Mouse (Mus musculus) thymus, postnatal 25 days (tissue): ENCODE data around the gene Gdf15.
"Not testable (repeated sequence)": the region's sequence is repeated elsewhere in the genome, so short reads cannot be mapped to it uniquely, and the experiment has no call there.

Source experiments
- DNase-seq: peaks from one replicate; pipeline ENCODE4 v3.0.0; 2022

Gene Gdf15

DNA sequence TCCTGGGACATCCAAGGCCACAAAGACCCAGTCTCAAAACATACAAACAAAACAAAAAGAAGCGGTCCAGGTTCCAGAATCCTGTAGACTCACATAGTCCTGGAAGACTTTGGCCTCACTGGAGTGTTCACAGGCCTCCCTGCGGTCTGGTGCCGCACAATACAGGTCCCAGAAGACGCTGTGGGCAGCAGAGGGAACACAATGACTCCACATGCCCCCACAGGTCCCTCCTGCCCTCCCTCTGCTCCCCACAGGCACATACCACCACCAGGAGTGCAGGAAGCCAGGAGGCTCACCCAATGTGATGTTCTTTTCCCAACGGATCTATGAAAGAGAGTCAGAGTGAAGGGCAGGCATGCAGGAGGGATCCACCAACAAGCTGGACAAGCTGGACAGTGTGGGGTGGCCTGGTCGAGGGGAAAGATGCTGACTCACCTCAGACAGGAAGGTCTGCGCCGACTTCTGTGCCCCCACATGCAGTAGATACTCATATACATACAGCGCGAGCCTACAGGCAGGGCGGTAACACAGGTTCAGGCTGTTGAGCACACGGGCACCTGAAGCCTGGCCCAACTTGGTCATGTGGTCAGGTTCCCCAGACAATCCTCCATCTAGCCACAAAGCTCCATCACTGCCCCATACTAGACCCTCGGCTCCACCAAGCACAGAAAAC, 30.0 kb downstream of the Gdf15 start:
- no peak for DNase-seq

DNA sequence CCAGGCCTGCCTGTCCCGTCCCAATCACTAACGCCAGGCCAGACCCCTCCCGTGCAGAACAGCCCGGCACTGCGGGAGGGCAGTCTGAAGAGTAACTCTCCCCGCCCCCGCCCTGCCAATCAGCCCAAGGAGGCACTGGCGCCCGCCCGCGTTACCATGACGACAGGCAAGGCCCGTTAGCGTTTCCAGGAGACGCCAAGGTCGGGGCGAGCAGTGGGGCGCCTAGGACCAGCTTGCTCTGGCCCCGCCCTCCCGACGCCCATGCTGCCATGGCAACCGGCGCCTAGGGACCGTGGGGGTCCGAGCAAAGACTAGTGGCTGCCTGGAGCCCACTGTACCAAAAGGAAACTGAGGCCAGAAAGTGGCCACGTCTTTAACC, 31.0 kb downstream of the Gdf15 start:
- DNase-seq, result peak; percentile 64

DNA sequence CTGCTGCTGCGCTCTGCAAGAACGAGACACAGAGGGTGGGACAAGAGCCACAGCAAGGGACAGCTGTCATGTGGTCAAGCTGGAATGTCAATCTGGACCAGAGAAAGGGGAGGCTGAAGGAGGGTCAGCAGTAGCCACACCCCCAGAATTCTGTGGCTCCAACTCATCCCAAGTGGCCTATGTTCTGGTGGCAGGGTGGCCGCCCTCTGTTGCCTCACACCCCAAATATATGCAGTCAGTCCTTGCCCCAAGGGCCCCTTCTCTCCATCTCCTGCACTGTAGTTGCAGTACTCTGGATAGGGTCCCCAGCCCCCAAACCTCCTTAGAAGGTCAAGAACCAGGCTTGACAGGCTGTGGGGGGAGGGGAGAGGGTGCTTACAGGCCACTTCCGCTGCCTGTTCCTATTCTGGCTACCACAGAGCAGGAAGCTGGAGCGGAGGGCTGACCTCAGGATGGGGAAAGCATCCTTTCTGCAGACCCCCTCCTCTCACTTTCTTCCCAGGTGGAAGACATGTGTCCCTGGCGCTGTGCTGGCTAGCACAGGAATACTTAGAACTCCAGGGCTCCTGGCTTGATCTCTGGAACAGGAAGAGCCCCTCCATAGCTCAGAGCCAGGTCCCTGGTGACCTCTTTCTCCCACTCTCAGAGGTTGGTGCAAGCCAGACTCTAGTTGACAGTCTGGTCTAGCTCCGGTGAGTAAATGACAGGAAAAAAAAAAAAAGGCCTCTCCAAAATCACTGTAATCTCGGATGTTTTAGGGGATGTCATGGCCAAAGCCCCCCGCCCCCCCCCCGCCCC, 31.6 kb downstream of the Gdf15 start:
- DNase-seq, result peak; percentile 30

DNA sequence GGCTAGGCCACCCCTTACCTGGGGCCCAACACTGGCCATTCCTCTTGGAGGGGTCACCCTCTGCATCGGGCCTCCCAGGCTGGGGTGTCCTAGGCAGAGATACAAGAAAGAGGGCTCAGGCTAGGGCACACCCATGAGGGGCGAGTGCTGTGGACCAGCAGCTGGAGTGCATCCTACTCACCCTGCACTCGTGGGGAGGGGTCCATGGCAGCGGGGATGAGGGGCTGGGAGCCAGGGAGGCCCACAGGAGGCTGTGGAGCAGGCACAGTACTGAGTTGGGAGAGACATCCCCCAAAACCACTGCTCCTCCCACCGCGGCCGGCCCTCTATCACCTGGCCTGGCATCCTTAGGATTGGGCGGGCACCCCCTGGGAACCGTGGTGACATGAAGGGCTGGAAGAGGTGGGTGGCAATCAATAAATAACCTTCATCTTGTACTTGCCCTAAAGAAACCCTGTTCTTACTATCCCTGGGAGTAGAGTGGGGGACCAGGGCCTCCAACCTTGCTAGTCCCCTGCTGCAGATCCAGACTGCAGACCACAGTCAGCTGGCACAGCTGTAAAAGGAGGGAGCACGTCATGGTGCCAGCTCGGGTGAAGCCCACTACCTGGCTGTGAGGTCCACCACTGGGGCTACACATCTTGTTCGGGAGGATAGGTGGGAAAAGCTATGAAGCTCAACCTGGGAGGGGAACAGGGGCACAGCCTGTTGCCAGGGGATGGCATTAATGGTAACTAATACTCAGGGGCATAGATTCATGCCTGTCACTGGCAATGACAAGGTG, 32.6 kb downstream of the Gdf15 start:
- no peak for DNase-seq

DNA sequence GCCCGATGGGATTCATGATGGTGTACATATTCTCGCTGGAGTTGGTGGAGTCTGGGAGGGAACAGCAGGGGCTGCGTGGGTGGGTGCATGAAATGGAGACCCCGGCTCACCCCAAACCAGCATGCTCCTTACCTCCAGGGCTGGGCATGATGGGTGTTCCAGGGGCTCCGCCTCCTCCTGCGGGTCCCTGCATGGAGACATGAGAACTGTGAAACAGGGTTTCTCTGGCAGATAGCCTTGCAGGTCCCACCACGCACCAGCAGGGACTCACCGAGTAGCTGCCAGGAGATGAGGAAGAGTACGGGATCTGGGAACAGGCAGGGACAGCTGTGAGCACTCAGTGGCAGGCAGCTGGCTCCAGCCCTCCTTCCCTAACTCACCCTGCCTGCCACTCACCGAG, 33.5 kb downstream of the Gdf15 start:
- DNase-seq, result no peak

DNA sequence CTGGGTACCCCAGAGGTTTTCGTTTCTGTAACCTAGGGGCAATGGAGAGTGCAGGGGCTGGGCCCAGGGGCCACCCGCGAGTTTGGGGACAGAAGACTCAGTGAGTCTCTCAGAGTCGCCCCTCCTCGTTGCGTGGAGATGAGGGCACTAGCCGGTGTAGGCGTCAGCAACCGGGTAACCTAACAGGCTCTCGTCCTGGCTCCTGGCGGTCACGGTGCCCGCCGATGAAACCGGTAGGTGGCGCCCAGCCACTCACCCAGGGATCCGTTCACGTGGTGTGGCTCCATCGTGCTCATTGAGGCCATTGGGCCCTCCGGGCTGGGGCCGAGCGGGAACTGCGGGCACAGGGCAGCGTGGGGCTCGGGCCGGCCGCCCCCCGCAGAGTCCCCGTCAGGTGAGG, 34.0 kb downstream of the Gdf15 start:
- no peak for DNase-seq

DNA sequence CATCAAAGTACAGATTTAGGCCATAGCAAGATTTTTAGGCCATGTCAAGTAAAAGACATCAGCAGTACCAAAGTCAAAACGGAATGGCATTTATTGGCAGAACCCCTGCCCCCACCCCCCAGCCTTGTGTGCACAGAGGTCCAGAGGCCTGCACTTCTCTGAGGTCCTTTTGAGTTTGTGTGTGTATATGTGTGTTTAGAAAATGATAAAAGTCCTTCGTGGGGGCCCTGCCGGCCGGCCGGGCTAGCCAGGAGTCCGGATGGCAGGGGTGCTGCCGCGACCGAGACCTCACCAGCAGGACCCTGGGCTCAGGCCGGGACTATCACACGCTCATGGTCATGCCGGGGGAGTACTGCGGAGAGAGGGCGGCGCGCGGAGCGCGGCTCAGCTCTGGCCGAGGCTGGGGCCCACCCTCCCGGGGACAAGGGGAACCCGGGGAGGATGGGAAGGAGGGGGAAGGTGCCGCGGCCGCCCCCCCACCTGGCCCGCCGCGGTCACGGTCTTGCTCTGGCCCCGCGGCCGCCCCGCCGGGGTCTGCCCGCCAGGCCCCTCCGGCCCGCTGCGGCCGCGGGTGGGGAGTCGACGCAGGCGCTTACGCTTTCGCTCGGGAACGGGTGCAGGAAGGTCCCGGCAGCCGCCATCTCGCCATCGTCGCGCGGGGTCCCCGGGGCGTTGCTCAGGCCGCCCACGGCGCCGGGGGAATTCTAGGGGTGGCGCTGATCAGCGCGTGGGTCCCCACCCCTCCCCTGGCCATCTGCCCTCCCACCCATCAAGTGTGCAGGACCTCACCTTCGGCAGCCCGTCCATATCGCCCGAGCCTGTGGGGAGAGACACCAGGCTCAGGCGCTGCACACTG, 34.6 kb downstream of the Gdf15 start:
- no peak for DNase-seq

DNA sequence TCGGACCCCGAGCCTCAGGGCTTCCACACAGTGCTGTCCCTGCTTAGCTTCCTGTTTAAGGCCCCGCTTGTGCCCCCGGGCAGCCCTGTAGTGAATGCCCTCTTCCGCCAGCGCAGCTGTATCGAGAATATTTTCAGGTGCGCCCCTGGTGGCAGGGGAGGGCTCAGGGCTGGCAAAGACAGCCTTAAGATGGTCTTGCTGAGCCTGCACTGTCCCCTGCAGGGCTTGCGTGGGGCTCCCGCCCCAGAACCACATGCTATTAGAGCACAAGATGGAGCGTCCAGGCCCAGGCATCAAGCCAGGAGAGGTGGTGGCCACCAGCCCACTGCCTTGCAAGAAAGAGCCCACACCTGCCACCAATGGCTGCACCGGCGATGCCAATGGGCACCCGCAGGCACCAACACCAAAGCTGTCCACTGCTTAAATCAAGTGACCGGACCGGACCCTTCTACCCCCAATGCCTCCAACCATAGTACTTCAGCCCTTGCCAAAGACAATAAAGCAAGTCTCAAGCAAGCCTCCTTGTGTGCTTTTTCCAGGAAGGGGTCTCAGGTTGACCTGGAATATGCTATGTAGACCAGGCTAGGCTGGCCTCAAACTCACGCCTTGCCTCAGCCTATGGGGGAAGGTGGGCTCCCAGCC, 35.4 kb downstream of the Gdf15 start:
- DNase-seq, result peak; percentile 59

DNA sequence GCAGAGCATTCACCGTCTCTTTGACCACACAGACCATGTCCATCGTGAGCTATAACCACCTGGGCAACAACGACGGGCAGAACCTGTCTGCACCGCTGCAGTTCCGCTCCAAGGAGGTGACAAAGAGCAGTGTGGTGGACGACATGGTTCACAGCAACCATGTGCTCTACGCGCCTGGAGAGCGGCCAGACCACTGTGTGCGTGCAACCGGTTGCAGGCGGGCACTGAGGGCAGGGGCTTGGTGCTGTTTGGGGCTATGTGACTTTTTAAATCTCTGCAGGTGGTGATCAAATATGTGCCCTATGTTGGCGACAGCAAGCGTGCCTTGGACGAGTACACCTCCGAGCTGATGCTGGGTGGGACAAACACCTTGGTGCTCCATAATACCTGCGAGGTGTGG, 36.0 kb downstream of the Gdf15 start:
- DNase-seq, result no peak

DNA sequence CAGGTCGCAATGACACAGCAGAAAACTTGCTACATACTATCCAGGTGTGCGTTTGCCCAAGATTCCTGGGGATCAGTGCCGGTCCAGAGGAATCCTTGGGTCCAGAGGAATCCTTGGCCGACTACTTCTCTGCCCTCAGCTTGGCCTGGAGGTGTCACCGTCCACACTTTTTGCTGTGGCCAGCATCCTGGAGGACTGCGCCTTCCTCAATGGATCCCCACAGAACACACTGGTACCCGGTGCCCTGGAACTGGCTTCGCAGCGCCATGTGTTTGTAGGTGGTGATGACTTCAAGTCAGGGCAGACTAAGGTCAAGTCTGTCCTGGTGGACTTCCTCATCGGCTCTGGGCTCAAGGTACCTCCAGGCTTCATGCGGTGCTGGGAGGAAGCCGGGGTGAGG, 36.4 kb downstream of the Gdf15 start:
- no peak for DNase-seq

DNA sequence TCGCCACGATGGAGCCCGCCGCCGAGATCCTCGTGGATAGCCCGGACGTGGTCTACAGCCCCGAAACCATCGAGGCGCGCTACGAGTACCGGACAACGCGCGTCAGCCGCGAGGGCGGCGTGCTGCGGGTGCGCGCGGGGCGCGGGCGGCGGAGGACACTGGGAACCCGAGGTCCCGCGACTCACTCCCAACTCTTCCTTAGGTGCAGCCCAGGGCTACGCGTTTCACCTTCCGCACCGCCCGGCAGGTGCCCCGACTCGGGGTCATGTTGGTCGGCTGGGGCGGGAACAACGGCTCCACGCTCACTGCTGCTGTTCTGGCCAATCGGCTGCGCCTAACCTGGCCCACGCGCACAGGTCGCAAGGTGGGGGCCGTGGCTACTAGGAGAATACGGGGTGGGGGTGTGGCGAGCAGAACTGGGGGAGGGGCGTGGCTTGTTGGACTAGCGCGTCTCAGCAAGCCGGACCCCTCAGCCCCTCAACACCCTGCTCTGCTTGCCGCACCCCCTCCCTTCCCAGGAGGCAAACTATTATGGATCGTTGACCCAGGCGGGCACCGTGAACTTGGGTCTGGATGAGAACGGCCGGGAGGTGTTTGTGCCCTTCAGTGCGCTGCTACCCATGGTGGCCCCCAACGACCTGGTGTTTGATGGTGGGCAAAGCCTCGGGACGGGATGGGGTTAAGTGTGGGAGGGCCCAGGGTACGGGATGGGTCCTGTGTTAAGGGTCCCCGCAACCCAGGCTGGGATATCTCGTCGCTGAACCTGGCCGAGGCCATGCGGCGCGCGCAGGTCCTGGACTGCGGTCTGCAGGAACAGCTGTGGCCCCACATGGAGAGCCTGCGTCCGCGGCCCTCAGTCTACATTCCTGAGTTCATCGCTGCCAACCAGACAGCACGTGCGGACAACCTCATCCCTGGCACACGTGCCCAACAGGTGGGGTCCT, 37.4 kb downstream of the Gdf15 start:
- no peak for DNase-seq

DNA sequence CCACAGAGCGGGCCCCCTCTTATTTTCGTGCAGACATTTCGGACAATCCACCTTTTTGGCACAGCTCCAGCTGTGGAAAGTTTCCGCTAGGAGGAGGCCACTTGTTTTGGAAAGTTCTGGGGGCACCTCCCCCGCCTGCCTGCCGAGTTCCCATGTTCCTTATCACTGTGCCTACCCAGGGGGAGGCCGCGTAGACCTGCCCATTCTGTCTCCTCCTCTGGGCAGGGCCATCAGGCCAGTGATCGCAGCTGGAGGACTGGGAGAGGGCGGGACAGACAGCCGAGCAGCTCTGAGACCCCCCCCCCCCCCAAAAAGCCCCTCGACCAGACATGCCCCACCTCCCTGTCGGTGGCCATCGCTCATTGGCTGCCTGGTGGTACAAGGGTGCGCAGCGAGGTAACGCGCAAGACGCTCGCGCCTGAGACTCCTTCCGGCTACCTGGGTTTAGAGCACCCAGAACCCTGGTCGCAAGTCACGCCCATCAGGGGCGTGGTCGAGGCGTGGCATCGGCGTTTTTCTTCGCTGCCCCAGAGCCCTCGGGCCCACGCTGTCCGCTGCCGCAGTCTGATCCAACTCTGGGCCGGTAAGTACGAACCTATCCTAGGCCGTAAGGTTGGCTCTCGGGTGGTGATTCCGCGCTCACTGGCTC, 38.2 kb downstream of the Gdf15 start, which contains the start of gene Isyna1:
Gene Isyna1 (plus strand): TSS at position 413 of the 649 bp plus-strand sequence.
- peak; percentile 88 for DNase-seq

DNA sequence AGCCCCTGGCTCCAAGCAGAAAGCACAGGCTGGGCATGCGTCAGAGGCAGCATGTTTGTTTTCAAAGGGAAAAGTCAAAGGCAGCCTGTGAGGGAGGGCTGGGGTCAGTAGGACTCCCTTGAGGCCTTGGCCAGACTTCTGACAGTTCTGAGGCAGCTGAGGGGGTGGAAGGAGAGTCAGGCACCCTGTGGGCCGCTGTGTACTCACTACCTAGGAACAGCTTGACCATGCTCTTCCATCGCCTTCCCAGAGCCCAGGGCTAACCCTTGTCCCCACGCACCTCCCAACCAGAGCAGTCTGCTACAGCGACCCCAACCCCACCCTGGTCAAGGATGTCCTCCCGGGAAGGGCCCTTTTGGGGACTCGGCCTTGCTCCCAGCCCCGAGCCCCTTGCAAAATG, 39.1 kb downstream of the Gdf15 start:
- no peak for DNase-seq

DNA sequence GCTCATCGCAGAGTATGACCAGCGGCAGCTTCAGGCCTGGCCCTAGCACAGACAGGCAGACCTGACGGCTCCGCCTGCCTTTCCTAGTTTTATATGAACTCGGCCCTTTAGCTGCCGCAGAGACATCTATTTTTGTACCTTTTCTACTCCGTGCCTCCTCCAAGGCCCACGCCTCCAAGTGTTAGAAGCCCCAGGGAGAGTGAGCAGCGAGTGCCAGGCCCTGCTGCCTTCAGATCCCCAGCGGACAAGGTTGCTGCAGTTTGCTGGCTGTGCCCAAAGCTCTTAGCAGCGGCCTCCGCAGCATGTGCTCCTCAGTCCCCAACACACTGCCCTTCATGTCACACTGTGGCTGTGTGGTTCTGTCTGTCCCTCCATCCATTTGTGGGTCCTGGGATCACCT, 40.7 kb downstream of the Gdf15 start:
- DNase-seq, result no peak

DNA sequence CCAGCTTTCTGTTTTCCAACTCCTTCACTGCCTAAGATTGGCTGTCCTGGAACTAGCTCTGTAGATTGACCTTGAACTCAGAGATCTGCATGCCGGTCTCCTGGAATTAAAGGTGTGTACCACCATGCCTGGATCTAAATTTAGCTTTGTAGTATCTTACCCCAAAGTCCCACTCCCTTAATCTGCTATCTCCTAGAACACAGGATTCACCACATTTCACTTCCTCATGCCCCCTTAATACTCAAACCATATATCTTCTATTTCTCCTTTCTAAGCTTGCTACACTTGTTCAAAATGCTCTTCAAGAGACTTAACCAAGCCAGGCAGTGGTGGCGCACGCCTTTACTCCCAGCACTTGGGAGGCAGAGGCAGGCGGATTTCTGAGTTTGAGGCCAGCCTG, 44.3 kb downstream of the Gdf15 start:
- DNase-seq, result not testable (repeated sequence)

DNA sequence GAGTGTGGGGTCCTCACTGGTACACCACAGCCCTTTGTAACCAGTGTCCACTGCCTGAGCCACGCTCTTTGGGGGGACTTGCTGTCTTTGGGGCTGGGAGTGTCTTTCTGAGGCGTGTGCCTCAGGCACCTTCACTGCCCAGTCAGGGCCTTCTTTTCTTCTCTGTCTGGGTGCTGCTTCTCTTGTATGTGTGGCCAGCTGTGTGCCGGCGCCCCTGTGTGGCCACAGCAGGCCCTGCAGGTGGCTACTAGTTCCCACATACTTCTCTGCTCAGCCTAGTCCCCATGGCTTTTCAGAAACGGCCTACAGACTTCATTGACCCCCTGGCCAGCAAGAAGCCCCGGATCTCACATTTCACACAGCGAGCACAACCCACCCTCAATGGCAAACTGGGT, 47.0 kb downstream of the Gdf15 start:
- peak; percentile 64 for DNase-seq

DNA sequence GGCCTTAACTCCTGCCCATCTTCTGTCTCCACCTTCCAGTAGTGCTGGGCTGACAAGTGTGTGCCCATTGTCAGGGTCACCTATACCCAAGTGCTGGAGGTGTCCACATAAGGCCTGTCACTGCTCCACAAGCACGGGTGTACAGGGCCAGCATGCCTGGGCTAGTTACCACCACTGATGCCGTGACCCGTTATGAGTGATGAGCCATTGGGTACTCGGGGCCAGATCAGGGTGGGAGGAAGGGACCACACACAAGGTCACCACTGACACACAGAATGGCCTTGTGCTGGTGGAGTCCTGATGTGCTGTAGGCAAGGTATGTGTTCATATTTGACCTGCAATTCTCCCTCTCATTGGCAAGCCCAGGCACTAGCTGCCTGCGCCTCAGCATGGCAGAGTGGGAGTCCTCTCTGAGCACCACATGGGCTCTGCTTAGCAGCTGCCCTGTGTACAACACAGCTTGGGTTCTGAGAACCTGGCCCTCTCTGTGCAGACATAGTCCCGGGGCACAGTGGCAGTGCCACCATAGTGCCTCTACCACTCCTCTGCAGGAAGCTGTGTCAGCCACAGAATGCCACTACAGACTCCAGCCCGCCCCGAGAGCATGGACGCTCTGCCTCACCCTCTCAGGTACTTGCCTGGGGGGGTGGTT, 47.5 kb downstream of the Gdf15 start:
- no peak for DNase-seq

DNA sequence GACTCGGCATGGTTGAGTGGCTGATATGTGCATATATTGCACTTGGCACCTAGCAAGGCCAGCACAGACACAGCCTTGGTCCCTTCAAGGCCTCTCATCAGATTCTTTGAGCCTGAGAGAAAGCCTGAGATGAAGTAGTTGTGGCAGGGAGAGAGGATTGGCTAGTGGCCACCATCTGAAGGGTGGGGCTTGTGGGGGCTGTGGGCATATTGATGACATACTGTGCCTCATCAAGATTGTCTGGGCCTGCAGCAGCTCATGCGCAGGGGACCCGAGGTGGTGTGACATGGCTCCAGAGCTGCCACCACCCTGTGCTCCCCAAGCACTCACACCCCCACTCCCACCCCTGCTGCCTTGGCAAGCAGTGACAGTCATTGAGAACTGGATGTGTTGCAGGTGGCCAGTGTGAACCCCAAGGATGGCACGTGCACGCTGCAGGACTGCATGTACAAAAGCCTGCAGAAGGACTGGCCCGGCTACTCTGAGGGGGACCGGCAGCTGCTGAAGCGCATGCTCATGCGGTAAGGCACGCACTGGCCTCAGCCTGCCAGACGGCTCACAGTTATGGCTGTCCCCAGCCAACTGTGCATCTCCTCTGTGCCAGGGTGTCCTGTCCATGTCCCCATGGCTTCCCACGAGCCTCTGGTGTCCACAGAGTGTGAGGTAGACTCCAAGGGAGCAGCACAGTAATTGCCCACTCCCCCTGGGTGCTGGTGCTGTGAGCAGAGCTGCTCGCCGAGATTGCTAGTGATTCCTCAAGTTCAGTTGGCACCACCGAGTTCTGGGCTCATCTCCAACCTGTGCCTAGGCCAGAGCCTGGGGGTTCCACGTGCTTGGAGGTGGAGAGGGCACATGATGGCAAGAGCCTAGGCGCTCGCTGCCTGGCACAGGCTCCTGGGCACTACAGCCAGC, 48.5 kb downstream of the Gdf15 start:
- no peak for DNase-seq
